Mouse (Mus musculus): ENCODE measurements around the gene Tnni1.

GRCm38 (mm10) chr1:135778780-135779535, at the start of gene Tnni1:
- TF ChIP-seq CHD2 (IDR thresholded peaks at IDR 0.05; ENCODE audit: low read depth, low read length) (no peak), ZNF384 (IDR thresholded peaks at IDR 0.05; ENCODE audit: low read depth, low read length) (no peak), HCFC1 (IDR thresholded peaks at IDR 0.05; ENCODE audit: borderline replicate concordance, insufficient read depth, low read length) (no peak), MAFK (IDR thresholded peaks at IDR 0.05; ENCODE audit: insufficient read depth, low read depth, low read length) (no peak), ZC3H11A (IDR thresholded peaks at IDR 0.05; ENCODE audit: borderline replicate concordance, low read depth, low read length) (no peak)
